Mouse (Mus musculus): ENCODE data around the gene Fam161b. TPM values are rescaled to one million over a fixed set of nuclear protein-coding genes. Genes with fewer than 3 reads are reported as not detected.

Gene Fam161b
- 0.66 and 0.77 TPM in 2 replicates for polyA plus RNA-seq (2012; rRNA removed)

GRCm38 (mm10) chr12:84361555-84362489, at the start of gene Fam161b, which contains the start of gene Coq6:
Gene Fam161b, minus strand, starts transcription at chr12:84361833.
Gene Coq6, plus strand, starts transcription at chr12:84361657.

DNA sequence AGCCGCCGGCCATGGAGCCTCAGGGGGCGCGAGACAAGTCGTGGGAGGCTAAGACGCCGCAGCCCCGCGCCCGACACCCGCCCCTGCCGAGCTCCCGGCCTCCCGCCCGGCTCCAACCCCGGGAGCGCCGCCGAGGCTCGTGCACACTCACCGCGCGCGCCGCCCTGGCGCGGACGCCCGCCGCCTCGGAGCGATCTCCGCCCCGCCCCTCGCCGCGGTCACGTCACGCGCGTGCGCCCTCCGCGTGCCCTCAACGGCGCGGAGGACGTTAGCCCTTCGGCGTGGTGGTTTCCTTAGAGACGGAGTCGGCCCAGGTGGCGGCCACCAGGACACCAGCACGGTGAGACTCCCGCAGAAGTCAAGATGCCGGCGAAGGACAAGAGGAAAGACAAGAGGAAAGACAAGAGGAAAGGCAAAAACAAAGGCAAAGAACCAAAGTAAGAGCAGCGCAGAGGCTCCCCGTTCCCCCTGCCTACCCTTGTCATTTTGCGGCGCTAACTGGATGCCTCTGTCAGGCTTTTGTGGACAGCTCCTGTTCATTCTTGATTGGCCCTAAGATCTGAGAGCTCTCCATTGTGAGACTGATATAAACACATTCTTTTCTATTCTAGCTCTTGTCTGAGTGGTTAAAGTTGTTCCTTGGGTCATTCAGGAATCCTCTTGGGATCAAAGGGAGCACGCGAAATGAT, 47.3 kb upstream of the Fam161b start, which contains the start of the genes Entpd5 and Bbof1:
Gene Entpd5, minus strand, starts transcription at position 211 of the 689 bp plus-strand sequence.
Gene Bbof1, plus strand, starts transcription at position 253 of the 689 bp plus-strand sequence.

GRCm38 (mm10) chr12:84316721-84317621, 44.7 kb downstream of the Fam161b start, which contains the start of gene Zfp410:
Gene Zfp410, plus strand, starts transcription at chr12:84316852.

Other genes with a start within 250 kb of the Fam161b start
- gene Dnal1, start 247.5 kb downstream of the Fam161b start, polyA plus RNA-seq (2012; rRNA removed), result 1.0 and 1.4 TPM in 2 replicates
- gene Pnma1, start 213.3 kb downstream of the Fam161b start, polyA plus RNA-seq (2012; rRNA removed), result 0.08 and 0.10 TPM in 2 replicates
- gene Elmsan1, start 143.0 kb downstream of the Fam161b start, polyA plus RNA-seq (2012; rRNA removed), result 4.0 and 6.0 TPM in 2 replicates
- gene Ptgr2, start 76.6 kb downstream of the Fam161b start, polyA plus RNA-seq (2012; rRNA removed), result 17.3 and 19.0 TPM in 2 replicates
- 19.1 and 20.3 TPM in 2 replicates for gene Zfp410, start 45.0 kb downstream of the Fam161b start, polyA plus RNA-seq (2012; rRNA removed)
- gene Coq6, start 176 bp downstream of the Fam161b start, polyA plus RNA-seq (2012; rRNA removed), result 19.3 and 21.1 TPM in 2 replicates
- gene Entpd5, start 47.2 kb upstream of the Fam161b start, polyA plus RNA-seq (2012; rRNA removed), result 8.9 and 10.3 TPM in 2 replicates
- gene Bbof1, start 47.2 kb upstream of the Fam161b start, polyA plus RNA-seq (2012; rRNA removed), result 0.28 and 0.32 TPM in 2 replicates
- 7.4 and 7.8 TPM in 2 replicates for gene Rnf113a2, start 55.4 kb upstream of the Fam161b start, polyA plus RNA-seq (2012; rRNA removed)
- gene Aldh6a1, start 89.2 kb upstream of the Fam161b start, polyA plus RNA-seq (2012; rRNA removed), result 57.0 and 59.6 TPM in 2 replicates
- gene Lin52, start 89.6 kb upstream of the Fam161b start, polyA plus RNA-seq (2012; rRNA removed), result 6.0 and 7.0 TPM in 2 replicates
- not detected in 2 replicates for gene Vsx2, start 207.9 kb upstream of the Fam161b start, polyA plus RNA-seq (2012; rRNA removed)

Data from liver, embryonic 18 days (tissue).